Mouse (Mus musculus): ENCODE measurements around the gene Zfp248.

DNA sequence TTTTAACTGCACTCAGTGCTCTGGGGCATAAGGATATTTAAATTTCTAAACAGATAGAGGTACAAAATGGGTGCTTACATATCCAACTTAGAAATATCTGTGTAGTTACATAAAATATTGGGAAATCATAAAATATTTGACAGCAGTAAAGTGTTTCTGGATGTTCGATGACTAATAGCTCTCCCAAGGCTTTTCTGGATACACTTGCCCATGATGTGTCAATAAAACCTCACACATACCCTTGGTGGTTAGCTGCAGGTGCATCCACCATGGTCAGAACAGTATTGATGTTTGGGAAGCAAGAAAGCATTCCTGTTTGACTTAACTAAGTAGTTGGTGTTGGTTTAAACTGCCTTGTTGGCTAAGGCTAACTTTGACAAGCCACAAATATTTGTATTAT is 2.4 kb upstream of the Zfp248 start:
- TF ChIP-seq CTCF (IDR thresholded peaks at IDR 0.05; ENCODE audit: extremely low read depth, insufficient read depth, insufficient read length, insufficient replicate concordance) (no peak), POLR2A (IDR thresholded peaks at IDR 0.05; ENCODE audit: low read depth, low read length) (no peak)

Measured in spleen, adult 2 months (tissue).